Mouse (Mus musculus): ENCODE measurements around the gene Kcna7. TPM values are rescaled to one million over a fixed set of nuclear protein-coding genes. Genes with fewer than 3 reads are reported as not detected.
"Not testable (repeated sequence)": the region's sequence is repeated elsewhere in the genome, so short reads cannot be mapped to it uniquely, and the experiment has no call there.

The Kcna7 gene
- total RNA-seq, 2 experiments from 2014 or later, result not detected

DNA sequence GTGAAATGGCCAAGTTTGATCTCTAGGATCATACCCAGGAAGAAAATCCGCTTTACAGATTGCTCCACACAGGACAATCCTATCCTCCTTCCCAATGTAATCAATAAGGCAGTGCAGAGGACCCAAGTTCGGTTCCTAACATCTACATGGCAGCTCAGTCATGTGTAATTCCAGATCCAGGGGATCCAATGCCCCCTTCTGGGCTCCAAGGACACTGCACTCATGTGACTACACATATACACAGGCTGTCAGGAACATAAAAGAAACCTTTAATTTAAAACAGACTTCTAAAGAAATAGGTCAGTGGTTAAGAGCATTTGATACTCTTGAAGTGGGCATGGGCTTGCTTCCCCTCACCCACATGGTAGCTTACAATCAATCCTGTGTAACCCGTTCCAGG is 19.4 kb upstream of the Kcna7 start:
- no peak for DNase-seq (ENCODE audit: low spot score in 2 of 2)

DNA sequence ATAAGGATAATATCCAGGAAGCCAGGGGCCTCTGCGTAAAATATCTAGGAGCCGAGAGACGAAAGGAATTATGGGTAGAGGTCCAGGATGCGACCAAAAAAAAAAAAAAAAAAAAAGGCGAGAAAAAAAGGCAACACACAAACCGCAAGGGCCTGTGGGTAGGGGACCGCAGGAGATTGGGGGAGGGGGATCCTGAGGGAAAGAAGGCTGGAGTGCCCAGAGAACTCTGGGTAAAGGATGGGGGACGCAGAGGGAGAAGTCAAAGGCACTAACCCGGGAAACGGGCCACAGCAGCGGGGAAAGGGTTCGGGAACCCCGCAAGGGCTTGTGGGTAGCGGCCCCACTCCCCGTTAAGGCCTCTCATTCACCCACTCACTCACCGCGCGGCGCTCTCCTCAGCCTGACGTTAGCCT is 10.3 kb upstream of the Kcna7 start:
- DNase-seq (ENCODE audit: low spot score in 2 of 2), result no peak

DNA sequence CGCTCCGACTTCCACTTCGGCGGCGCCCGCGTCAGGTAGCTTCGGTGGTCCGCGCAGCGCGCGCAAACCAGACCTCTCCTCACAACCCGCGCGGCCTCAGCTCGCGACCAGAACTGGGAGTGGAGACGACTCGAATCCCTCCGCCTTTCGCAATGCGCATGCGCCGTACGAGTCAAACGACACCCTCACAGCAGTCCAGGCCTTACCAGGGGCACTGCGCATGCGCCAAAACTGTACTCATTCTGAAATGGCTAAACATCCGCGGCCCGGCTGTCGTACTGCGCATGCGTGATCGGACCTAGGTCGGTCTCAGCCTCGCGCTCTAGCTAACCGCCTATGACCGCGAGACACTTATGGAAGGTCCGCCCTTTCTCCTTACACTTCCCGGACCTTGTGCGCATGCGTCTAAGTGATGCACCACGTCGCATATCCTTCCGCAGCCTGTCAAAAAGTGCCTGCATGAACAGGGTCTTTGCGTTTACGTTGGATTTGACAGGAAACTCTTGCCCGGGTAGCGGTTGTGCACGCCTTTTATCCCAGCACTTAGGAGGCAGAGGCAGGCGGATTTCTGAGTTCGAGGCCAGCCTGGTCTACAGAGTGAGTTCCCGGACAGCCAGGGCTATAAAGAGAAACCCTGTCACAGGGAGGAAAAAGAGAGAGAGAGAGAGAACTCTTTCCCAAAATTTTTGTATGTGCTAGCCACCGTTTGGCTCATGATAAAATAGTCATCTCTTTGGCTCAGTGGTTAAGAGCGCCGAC is 9.7 kb upstream of the Kcna7 start, which contains the start of gene Snrnp70:
Snrnp70 (minus strand) TSS at position 165 of the 759 bp plus-strand sequence.
- DNase-seq (ENCODE audit: low spot score in 2 of 2), result peak; percentile 100

DNA sequence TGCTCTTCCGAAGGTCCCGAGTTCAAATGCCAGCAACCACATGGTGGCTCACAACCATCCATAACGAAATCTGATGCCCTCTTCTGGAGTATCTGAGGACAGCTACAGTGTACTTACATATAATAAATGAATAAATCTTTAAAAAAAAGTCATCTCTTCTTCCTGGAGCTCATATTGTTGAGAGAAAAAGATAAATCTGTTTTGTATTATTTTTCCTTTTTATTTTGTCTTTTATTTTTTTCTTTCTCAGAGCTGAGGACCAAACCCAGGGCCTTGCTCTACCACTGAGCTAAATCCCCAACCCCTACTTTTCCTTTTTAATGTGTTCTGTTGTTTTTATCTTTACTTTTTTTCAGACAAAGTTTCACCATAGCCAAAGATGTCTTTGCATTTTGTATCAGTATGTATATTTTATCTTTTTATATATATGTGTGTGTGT is 9.1 kb upstream of the Kcna7 start:
- DNase-seq (ENCODE audit: low spot score in 2 of 2), result not testable (repeated sequence)

DNA sequence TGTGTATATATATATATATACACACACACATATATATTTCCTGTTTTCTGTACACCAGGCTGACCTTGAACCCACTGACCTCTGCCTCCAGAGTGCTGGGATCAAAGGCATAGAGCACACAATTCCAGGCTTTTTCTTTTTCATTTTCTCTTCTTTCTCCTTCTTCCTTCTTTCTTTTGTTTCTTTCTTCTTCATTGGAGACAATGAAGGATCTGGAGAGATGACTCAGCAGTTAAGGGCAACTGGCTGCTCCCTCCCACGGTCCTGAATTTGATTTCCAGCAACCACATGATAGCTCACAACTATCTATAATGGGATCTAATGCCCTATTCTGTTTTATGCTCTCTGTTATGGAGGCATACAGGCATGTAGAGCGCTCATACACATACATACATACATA is 8.7 kb upstream of the Kcna7 start:
- DNase-seq (ENCODE audit: low spot score in 2 of 2), result no peak

DNA sequence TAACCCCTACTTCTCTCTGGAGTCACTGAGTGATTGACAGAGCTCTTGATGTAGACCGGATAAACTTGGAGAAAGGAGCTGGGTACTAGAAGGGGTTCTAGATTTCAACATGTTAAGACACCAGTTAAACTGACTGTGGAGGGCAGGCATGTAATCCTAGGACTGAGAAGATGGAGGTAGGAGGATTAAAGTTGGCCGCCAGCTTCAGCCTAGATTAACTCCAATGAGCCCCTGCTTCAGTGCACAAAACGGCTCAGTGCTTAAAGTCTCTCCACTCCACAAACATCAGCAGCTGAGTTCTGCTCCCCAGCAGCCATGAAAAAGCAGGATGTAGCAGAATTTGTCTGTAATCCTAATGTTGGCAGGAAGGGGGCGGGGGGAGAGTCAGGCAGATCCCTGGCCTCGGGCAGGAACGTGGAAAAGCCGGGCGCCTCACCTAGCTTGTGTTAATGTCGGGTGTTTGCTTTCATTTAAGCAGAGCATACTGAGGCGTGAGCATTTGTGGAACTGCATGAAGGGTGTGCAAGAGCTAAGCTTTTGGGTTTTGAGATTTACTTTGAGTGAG is 3.9 kb upstream of the Kcna7 start:
- DNase-seq (ENCODE audit: low spot score in 2 of 2), result no peak

DNA sequence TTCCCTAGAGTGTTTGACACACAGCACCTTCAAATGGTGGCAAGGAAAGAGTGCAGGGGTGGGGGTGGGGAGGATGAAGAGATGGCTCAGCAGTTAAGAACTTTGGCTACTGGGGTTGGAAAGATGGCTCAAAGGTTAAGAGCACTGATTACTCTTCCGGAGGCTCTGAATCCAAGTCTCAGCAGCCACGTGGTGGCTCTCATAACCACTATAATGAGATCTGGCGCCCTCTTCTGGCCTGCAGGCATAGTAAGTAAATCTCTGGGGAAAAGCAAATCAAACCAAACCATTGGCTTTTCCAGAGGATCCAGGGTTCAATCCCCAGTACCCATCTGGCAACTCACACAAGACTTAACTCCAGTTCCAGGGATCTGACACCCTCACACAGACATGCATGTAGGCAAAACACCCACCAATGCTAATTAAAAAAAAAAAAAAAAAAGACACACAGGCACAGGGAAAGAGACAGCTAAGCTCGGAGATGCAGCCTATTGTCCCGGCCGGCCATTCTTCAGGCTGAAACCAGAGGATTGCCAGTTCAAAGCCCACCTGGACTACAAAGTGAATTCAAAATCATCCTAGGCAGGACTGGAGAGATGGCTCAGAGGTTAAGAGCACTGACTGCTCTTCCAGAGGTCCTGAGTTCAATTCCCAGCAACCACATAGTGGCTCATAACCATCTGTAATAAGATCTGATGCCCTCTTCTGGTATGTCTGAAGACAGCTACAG is 1.8 kb upstream of the Kcna7 start:
- peak in 1 of 2 experiments; percentile 50 for DNase-seq (ENCODE audit: low spot score in 2 of 2)

DNA sequence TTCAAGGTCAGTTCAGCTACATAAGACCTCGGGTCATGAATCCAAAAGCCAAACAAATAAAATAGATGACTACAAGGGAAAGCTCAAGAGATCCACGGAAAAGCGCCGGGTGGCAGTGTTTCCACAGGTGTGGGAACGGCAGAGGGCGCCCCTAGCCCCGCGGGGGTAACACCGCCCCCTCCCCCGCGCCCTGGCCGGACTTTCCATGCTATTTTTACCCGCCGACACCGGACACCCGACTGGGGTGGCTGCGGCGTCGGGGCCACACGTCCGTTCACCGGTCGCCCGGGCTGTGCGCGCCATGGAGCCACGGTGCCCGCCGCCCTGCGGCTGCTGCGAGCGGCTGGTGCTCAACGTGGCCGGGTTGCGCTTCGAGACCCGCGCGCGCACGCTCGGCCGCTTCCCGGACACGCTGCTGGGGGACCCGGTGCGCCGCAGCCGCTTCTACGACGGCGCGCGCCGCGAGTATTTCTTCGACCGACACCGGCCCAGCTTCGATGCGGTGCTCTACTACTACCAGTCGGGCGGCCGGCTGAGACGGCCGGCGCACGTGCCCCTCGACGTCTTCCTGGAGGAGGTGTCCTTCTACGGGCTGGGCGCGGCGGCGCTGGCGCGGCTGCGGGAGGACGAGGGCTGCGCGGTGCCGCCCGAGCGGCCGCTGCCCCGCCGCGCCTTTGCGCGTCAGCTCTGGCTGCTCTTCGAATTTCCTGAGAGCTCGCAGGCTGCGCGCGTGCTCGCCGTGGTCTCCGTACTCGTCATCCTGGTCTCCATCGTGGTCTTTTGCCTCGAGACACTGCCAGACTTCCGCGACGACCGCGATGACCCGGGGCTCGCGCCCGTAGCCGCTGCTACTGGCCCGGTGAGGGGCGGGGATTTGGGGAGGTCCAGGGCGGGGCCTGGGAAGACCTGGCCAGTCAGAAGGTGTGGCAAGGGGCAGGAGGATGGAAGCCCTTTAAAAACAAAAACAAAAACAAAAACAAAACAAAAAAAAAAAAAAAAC is 1.0 kb downstream of the Kcna7 start:
- DNase-seq (ENCODE audit: low spot score in 2 of 2), result no peak

DNA sequence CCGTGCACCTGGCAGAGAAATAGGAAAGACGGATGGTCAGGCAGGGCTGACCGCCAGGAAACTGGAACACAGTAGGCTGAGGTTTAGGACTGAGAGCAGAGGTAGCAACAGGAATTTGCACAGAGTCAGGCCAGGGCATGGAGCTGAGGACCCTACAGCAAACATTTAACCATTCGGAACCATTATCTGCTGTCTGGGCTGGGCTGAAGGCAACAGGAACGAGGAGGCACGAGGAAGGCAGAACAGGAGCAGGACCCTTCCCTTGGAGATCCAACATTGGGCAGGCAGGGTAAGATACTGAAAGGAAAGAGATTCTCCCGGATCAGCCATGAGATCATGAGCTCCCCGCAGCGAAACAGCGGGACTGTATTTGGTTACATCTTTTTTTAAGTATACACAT is 2.4 kb downstream of the Kcna7 start:
- no peak for DNase-seq (ENCODE audit: low spot score in 2 of 2)

DNA sequence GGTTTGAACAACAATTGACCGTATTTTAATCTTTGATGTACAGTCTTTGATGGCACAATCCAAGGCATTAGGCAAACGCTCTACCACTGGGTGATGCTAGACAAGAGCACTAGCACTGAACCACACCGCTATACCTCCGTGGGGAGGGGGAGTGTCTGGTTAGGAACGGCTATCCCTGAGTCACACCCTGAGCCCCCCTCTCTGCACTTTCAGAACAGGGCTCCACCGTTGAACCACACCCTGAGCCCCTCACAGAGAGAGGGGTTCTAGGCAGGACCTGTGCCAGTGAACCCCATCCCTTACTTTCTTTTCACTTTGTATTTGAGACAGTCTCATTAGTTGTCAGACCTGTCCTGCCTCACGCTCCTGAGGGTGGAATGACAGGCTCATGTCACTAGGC is 2.9 kb downstream of the Kcna7 start:
- no peak for DNase-seq (ENCODE audit: low spot score in 2 of 2)

DNA sequence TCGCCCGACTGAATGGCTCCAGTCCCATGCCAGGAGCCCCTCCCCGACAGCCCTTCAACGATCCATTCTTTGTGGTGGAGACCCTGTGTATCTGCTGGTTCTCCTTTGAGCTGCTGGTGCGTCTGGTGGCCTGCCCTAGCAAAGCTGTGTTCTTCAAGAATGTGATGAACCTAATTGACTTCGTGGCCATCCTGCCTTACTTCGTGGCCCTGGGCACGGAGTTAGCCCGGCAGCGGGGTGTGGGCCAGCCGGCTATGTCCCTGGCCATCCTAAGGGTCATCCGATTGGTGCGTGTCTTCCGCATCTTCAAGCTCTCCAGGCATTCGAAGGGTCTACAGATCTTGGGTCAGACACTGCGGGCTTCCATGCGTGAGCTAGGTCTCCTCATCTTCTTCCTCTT is 3.5 kb downstream of the Kcna7 start:
- DNase-seq (ENCODE audit: low spot score in 2 of 2), result no peak

DNA sequence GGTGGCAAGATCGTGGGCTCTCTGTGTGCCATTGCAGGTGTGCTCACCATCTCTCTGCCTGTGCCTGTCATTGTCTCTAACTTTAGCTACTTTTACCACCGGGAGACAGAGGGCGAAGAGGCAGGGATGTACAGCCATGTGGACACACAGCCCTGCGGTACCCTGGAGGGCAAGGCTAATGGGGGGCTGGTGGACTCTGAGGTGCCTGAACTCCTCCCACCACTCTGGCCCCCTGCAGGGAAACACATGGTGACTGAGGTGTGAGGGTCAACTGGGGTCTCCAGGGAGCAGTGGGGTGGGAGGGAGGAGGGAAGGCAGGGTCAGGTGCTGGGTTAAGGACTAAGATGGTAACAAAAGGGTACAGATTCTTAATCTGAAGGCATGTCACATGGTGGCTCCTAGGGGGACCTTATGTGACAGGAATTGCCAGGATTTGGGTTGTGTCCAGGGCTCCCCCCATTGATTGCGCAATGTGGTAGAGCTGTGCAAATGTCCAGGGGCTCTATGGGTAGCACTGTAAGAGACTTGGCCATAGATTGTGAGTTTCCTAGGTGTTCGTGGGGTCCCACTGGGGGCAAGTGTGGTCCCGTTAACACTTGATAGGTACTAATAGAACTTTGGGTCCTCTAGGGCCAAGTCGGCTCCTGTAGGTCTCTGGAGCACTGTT is 4.2 kb downstream of the Kcna7 start:
- DNase-seq (ENCODE audit: low spot score in 2 of 2), result no peak

DNA sequence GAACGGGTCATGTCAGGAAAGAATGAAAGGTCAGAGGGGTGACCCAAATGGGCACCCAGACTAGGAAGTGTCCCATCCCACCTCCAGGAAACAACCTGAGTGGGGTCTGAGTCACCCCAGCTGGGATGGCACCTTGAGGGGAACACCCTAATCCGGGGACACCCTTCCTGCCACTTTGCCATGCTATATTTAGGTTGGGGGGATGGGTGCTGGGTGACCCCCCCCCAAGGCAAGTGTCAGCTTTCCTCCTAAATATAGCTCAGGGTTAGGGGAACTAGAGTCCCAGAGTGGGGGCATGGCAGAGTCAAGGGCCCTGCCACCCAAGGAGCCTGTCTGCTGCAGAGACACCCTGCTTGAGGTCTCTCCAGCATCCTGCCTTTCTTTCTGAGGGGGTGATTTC is 7.0 kb downstream of the Kcna7 start:
- DNase-seq (ENCODE audit: low spot score in 2 of 2), result no peak

DNA sequence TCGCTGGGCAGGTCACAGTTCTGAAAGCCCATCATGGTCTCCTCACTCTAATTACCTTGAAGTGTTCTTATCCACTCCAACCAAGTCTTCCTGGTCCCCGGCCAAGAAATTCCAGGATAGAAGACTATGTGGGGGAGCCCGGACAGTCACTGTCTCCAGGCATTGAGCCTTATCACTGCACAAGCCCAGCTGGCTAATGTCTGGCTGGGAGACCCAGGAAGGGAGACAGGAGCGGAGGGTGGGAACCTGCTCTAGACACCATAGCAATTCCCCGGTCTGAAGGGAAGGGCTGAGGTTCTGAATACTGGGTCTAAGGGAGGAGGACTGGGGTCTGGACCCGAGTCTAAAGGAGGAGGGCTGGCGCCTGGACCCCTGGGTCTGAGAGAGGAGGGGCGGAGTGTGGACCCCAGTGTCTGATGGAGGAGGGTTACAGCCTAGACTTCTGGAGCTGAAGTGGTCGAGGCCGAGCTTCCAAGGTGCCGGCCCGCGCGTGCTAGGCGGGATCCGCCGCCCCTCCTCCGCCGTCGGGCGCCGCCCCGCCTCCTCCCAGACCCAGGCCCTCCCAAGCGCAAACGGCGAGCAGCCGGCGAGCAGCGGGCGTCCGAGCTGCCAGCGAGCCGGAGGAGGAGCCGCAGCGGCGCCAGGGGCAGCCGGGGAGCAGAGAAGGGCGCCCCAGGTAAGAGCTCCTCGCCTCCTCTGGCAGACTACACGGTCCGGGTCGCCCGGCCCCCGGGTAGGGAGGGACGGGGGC is 7.8 kb downstream of the Kcna7 start, which contains the start of gene Ntf5:
Ntf5 (plus strand) TSS at position 583 of the 751 bp plus-strand sequence.
- DNase-seq (ENCODE audit: low spot score in 2 of 2), result no peak

DNA sequence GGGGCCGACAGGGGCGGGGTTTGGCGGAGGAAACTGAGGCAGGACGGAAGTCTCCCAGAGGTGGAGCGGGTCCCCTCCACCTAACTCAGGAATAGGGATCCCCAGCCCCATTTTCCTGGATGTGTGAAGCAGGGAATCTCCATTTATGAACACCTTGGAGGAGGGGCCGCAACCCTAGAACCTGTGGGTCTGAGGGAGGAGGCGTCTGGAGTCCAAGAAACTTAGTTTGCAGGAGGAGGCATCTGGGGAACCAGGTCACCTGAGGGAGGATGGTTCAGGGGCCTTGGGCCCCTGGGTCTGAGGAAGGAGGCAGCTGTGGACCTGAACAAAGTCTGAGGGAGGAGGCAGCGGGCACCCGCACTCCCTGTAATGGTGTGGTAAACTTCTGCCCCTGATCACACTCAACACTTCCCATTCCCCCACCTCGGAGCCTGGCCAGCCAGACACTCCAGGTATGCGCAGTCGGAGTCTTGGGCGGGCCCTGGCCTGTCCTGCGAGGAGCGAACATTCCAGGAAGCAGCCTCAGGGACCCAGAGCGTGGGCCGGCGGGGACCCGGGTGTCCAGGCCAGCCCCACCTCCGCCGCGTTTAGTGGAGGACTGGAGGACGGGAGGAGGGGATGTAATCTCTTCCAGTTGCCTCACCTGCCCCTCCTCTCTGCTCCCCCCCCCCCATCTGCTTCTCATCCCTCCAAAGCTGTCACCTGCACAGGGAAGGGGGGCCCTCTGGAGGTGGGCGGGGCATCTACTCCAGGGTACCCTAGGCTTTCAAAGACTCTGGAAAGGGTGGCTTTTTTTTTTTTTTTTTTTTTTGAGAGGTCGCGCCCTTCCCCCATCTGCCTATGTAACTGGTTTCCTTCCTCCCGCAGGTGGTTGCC is 8.6 kb downstream of the Kcna7 start:
- no peak for DNase-seq (ENCODE audit: low spot score in 2 of 2)

DNA sequence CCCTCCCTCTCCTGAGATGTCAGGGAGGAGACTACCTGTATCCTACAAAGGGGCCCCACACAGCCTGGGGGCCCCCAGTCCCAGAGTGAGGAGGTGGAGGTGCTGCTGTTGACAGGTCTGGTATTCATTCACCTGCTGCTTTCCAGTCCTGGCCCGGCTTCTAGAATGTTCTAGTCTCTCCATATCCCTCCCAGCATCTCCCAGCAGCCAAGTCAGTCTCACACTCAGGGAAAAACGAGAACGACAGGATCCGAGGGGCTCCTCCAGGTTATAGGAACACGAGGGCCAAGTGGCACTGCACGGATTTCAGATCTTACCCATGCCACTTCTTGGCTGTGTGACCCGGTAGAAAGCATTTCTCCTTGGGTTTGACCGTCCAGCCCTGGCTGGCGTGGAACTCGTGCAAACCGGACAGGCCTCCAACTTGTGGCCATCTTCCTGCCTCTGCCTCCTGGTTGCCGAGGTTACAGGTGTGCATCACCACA is 9.3 kb downstream of the Kcna7 start:
- DNase-seq (ENCODE audit: low spot score in 2 of 2), result no peak

DNA sequence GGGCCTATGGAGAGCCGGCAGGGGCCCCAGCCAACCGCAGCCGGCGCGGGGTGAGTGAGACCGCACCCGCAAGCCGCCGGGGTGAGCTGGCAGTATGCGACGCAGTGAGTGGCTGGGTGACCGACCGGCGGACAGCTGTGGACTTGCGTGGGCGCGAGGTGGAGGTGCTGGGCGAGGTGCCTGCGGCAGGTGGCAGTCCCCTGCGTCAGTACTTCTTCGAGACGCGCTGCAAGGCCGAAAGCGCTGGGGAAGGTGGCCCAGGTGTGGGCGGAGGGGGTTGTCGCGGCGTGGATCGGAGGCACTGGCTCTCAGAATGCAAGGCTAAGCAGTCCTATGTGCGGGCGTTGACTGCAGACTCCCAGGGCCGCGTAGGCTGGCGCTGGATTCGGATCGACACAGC is 10.2 kb downstream of the Kcna7 start:
- peak in 1 of 2 experiments; percentile 35 for DNase-seq (ENCODE audit: low spot score in 2 of 2)

DNA sequence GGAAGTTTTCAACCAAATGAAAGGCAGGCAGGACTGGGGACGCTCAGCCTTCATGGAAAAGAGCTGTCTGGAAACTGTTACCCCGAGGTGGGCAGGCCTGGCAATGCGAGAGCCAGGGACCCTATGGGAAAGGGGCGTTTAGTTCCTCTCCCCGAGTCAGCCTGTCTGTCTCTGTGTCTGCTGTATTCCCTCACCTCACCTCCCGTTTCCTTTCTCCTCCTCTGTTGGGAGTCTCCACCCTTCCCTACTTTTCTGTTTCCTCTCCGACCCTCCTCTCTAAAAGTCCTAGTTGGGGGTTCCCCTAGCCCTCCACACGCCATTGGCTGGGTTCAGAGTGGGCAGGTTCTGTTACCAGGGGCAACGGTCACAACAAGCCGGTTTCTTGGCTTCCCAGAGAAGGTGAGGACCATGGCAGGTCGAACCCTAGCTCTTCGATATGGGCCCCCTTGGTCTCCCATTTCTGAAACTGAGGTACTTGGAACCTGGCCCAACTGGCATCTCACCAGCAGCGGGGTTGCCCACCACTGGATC is 12.6 kb downstream of the Kcna7 start:
- DNase-seq (ENCODE audit: low spot score in 2 of 2), result no peak
